Mouse (Mus musculus): ENCODE data around the gene Prph. TPM values are rescaled to one million over a fixed set of nuclear protein-coding genes. Genes with fewer than 3 reads are reported as not detected.

The Prph gene
- polyA plus RNA-seq, 1 experiment = 37.7 TPM

DNA sequence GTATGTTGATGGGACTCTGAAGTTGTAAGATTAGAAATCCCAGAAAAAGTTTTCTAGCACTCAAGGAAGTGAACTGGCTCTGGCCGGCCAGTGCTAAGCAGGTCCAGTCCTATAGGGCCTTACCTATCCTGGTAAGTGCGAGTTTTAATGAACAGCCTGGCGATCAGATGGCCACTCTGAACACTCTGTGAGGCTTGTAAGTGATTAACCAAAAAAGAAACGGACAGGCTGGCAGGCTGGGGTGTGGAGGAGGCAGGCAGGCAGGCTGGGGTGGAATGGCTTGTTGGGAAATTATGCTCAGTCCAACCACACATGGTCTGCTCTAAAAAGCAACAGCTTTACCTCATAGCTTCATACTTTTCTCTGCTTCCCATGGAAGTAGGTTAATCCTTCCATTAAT lies 19.5 kb upstream of the Prph start:
- WGBS = 54% methylated on average over 4 of the region's 4 CpGs
- no peak overlapping the region for H3K27ac ChIP-seq (ENCODE audit: insufficient read depth, low read length)
- no peaks in the 10 kb centered on the region; the same call in 1 of the 2 replicates for H3K27me3 ChIP-seq (ENCODE audit: control insufficient read depth, insufficient read depth, low read length)
- no peak for DNase-seq
- H3K4me1 ChIP-seq (ENCODE audit: control insufficient read depth, insufficient read depth, low read length) = no peaks in the 10 kb centered on the region
- H3K4me3 ChIP-seq (replicated peaks; ENCODE audit: insufficient read depth, low read depth, low read length) = no peak overlapping the region
- no peak for TF ChIP-seq CTCF (IDR thresholded peaks at IDR 0.05; ENCODE audit: borderline replicate concordance, insufficient read depth, low read depth, low read length)
- TF ChIP-seq POLR2A (IDR thresholded peaks at IDR 0.05; ENCODE audit: borderline replicate concordance, insufficient read depth, low read length) = no peak

- DNase-seq = no peak
- H3K27me3 ChIP-seq (ENCODE audit: control insufficient read depth, insufficient read depth, low read length) = no peaks in the 10 kb centered on the region
- no peaks in the 10 kb centered on the region for H3K4me1 ChIP-seq (ENCODE audit: control insufficient read depth, insufficient read depth, low read length)
- TF ChIP-seq POLR2A (IDR thresholded peaks at IDR 0.05; ENCODE audit: borderline replicate concordance, insufficient read depth, low read length) (no peak), CTCF (IDR thresholded peaks at IDR 0.05; ENCODE audit: borderline replicate concordance, insufficient read depth, low read depth, low read length) (no peak)
- H3K27ac ChIP-seq (ENCODE audit: insufficient read depth, low read length) = no peak overlapping the region
- H3K4me3 ChIP-seq (replicated peaks; ENCODE audit: insufficient read depth, low read depth, low read length) = no peak overlapping the region
- WGBS = 94% methylated on average over 8 of the region's 8 CpGs
Measured at GRCm38 (mm10) chr15:99036249-99036905, 18.6 kb upstream of the Prph start.

GRCm38 (mm10) chr15:99038025-99038424 lies 16.9 kb upstream of the Prph start:
- no peak overlapping the region for H3K27ac ChIP-seq (ENCODE audit: insufficient read depth, low read length)
- TF ChIP-seq CTCF (IDR thresholded peaks at IDR 0.05; ENCODE audit: borderline replicate concordance, insufficient read depth, low read depth, low read length) = no peak
- TF ChIP-seq POLR2A (IDR thresholded peaks at IDR 0.05; ENCODE audit: borderline replicate concordance, insufficient read depth, low read length) = no peak
- no peaks in the 10 kb centered on the region for H3K4me1 ChIP-seq (ENCODE audit: control insufficient read depth, insufficient read depth, low read length)
- H3K4me3 ChIP-seq (replicated peaks; ENCODE audit: insufficient read depth, low read depth, low read length) = no peak overlapping the region
- DNase-seq = no peak
- no peaks in the 10 kb centered on the region for H3K27me3 ChIP-seq (ENCODE audit: control insufficient read depth, insufficient read depth, low read length)
- WGBS = 83% methylated on average over 1 of the region's 1 CpGs

DNA sequence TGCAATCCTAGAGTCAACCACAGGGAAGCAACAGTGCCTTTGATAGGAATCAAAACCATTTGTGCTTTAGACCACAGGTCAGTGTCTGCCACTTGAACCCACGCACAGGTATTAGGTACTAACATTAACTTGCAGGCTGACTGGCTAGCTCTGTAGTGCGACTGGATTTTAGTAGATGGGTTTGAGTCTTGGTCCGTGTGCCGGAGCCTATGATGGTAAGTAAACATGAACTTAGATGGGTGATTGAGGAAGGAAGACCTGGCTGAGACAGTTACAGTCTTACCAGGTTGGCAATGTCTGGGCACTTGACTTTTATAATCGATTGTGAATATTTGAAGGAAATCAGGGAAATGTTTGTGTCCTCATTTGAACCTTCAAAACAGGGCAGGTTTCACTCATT lies 16.2 kb upstream of the Prph start:
- H3K27ac ChIP-seq (ENCODE audit: insufficient read depth, low read length) = no peak overlapping the region
- no peaks in the 10 kb centered on the region for H3K27me3 ChIP-seq (ENCODE audit: control insufficient read depth, insufficient read depth, low read length)
- DNase-seq = no peak
- H3K4me3 ChIP-seq (replicated peaks; ENCODE audit: insufficient read depth, low read depth, low read length) = no peak overlapping the region
- TF ChIP-seq CTCF (IDR thresholded peaks at IDR 0.05; ENCODE audit: borderline replicate concordance, insufficient read depth, low read depth, low read length) (no peak), POLR2A (IDR thresholded peaks at IDR 0.05; ENCODE audit: borderline replicate concordance, insufficient read depth, low read length) (no peak)
- WGBS = 93% methylated on average over 5 of the region's 5 CpGs
- no peaks in the 10 kb centered on the region for H3K4me1 ChIP-seq (ENCODE audit: control insufficient read depth, insufficient read depth, low read length)

- no peak for DNase-seq
- Histone ChIP-seq H3K4me3 (replicated peaks; ENCODE audit: insufficient read depth, low read depth, low read length) (no peak overlapping the region), H3K27me3 (ENCODE audit: control insufficient read depth, insufficient read depth, low read length) (no peaks in the 10 kb centered on the region), H3K4me1 (ENCODE audit: control insufficient read depth, insufficient read depth, low read length) (no peaks in the 10 kb centered on the region), H3K27ac (ENCODE audit: insufficient read depth, low read length) (no peak overlapping the region)
- 89% methylated on average over 4 of the region's 4 CpGs for WGBS
- no peak for TF ChIP-seq POLR2A (IDR thresholded peaks at IDR 0.05; ENCODE audit: borderline replicate concordance, insufficient read depth, low read length)
- no peak for TF ChIP-seq CTCF (IDR thresholded peaks at IDR 0.05; ENCODE audit: borderline replicate concordance, insufficient read depth, low read depth, low read length)
Measured at GRCm38 (mm10) chr15:99039306-99039705, 15.7 kb upstream of the Prph start.

GRCm38 (mm10) chr15:99039996-99040919 lies 14.7 kb upstream of the Prph start:
- no peak overlapping the region for H3K27ac ChIP-seq (ENCODE audit: insufficient read depth, low read length)
- no peaks in the 10 kb centered on the region for H3K27me3 ChIP-seq (ENCODE audit: control insufficient read depth, insufficient read depth, low read length)
- H3K4me3 ChIP-seq (replicated peaks; ENCODE audit: insufficient read depth, low read depth, low read length) = no peak overlapping the region
- DNase-seq = no peak
- H3K4me1 ChIP-seq (ENCODE audit: control insufficient read depth, insufficient read depth, low read length) = no peaks in the 10 kb centered on the region
- no peak for TF ChIP-seq POLR2A (IDR thresholded peaks at IDR 0.05; ENCODE audit: borderline replicate concordance, insufficient read depth, low read length)
- no peak for TF ChIP-seq CTCF (IDR thresholded peaks at IDR 0.05; ENCODE audit: borderline replicate concordance, insufficient read depth, low read depth, low read length)
- 76% methylated on average over 26 of the region's 26 CpGs for WGBS

DNA sequence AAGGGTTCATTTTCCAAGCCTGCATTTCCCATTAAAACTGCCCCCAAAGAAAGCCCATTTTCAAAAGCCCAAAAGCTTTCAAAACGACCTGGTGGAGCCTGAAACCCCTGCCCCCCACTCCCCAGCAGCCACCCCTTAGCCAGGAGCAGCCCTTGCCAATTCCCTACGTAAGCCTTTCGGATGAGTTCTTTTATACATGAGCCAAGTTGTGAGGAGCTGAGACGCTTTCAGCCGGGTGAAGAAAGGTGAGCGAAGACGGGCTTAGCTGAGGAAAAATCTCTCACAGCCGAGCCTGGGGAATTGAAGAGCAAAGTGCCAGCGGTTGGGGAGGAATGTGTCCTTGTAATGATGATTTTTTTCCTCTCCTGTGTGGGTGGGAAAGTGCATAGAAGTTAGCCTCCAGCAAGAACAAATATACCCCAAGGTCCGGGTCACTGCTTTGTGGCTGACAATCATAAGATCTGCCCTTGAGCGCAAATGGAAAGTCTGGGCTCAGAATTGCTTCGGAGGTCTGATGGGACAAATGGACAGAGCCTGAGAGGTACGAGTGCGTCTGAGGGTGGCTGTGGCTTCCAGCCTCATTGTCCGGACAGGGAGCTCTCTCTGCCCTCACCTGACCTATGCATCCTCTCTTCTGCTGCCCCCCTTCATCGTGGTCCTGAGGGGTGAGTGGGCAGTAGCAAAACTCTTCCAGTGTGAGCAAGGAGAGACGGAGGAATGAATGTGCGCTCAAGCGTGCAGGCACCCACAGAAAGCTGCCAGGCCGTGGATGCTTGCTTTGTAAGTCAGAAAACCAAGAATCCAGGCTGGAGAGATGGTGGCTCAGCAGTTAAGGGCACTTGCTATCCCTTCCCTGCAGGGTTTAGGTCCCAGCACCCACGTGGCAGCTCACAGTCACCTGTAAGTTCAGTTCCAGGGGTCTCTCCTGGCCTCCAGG lies 13.8 kb upstream of the Prph start:
- no peaks in the 10 kb centered on the region for H3K4me1 ChIP-seq (ENCODE audit: control insufficient read depth, insufficient read depth, low read length)
- TF ChIP-seq CTCF (IDR thresholded peaks at IDR 0.05; ENCODE audit: borderline replicate concordance, insufficient read depth, low read depth, low read length) (no peak), POLR2A (IDR thresholded peaks at IDR 0.05; ENCODE audit: borderline replicate concordance, insufficient read depth, low read length) (no peak)
- H3K27ac ChIP-seq (ENCODE audit: insufficient read depth, low read length) = no peak overlapping the region
- H3K27me3 ChIP-seq (ENCODE audit: control insufficient read depth, insufficient read depth, low read length) = no peaks in the 10 kb centered on the region
- H3K4me3 ChIP-seq (replicated peaks; ENCODE audit: insufficient read depth, low read depth, low read length) = no peak overlapping the region
- WGBS = 32% methylated on average over 21 of the region's 21 CpGs
- DNase-seq = no peak

Data from cerebellum, adult 2 months (tissue).